Mouse (Mus musculus) ES-Bruce4 (cell line): ENCODE measurements around the gene Iglon5.

Experiments used
- CTCF ChIP-seq: IDR thresholded peaks from one replicate; pipeline ENCODE4 v1.8.1; 2011; ENCODE audit warnings: low read depth, low read length
- EP300 ChIP-seq: IDR thresholded peaks from 2 replicates; pipeline ENCODE4 v1.6.1; 2011; ENCODE audit warnings: low read depth, low read length; ENCODE audit not compliant: insufficient read depth

- TF ChIP-seq CTCF = no peak
- no peak for TF ChIP-seq EP300
These were observed 25.0 kb downstream of the Iglon5 start for GRCm38 (mm10) chr7:43464864-43465343.
